Mouse (Mus musculus): ENCODE data around the gene Emp3. TPM values are rescaled to one million over a fixed set of nuclear protein-coding genes. Genes with fewer than 3 reads are reported as not detected.
"Not testable (repeated sequence)": the region's sequence is repeated elsewhere in the genome, so short reads cannot be mapped to it uniquely, and the experiment has no call there.

Emp3 gene
- total and polyA plus RNA-seq, 2 experiments from 2014 or later, result 15.3 to 45.2 TPM

- Histone ChIP-seq H3K27me3 (ENCODE audit: insufficient read depth, low read length) (no peaks in the 10 kb centered on the region), H3K9me3 (ENCODE audit: low read length) (no peaks in the 10 kb centered on the region), H3K9ac (replicated peaks; ENCODE audit: low read length) (no peak overlapping the region), H3K27ac (no peak overlapping the region), H3K4me2 (ENCODE audit: low read depth, low read length) (no peak overlapping the region), H3K4me3 (ENCODE audit: low read length) (no peak overlapping the region), H3K36me3 (ENCODE audit: insufficient read depth, low read length) (no peaks in the 10 kb centered on the region), H3K4me1 (ENCODE audit: insufficient read depth, low read length) (peaks cover 4% of the 10 kb centered on the region; the same call in 1 of the 2 replicates)
- ATAC-seq (no peak), DNase-seq (ENCODE audit: low spot score) (no peak)
- no peak for TF ChIP-seq CTCF (IDR thresholded peaks at IDR 0.05; ENCODE audit: low read depth)
- 81% methylated on average over 10 of the region's 12 CpGs for WGBS
These were observed 18.7 kb downstream of the Emp3 start for GRCm38 (mm10) chr7:45902481-45903002.

- Histone ChIP-seq H3K27ac (no peak overlapping the region), H3K9ac (replicated peaks; ENCODE audit: low read length) (no peak overlapping the region), H3K4me3 (ENCODE audit: low read length) (no peak overlapping the region), H3K9me3 (ENCODE audit: low read length) (no peaks in the 10 kb centered on the region), H3K36me3 (ENCODE audit: insufficient read depth, low read length) (no peaks in the 10 kb centered on the region), H3K4me2 (ENCODE audit: low read depth, low read length) (no peak overlapping the region), H3K4me1 (ENCODE audit: insufficient read depth, low read length) (peaks cover 8% of the 10 kb centered on the region; the same call in 1 of the 2 replicates), H3K27me3 (ENCODE audit: insufficient read depth, low read length) (no peaks in the 10 kb centered on the region)
- ATAC-seq (no peak), DNase-seq (ENCODE audit: low spot score) (peak; percentile 10)
- WGBS, result 54% methylated on average over 5 of the region's 5 CpGs
- no peak for TF ChIP-seq CTCF (IDR thresholded peaks at IDR 0.05; ENCODE audit: low read depth)
These were observed 19.6 kb downstream of the Emp3 start for GRCm38 (mm10) chr7:45901562-45901961.

- 52% methylated on average over 4 of the region's 4 CpGs for WGBS
- not testable (repeated sequence) for H3K9ac ChIP-seq (replicated peaks; ENCODE audit: low read length); H3K4me1 ChIP-seq (ENCODE audit: insufficient read depth, low read length); H3K36me3 ChIP-seq (ENCODE audit: insufficient read depth, low read length); H3K27me3 ChIP-seq (ENCODE audit: insufficient read depth, low read length); H3K9me3 ChIP-seq (ENCODE audit: low read length); H3K4me3 ChIP-seq (ENCODE audit: low read length); ATAC-seq
- peak; percentile 56 for DNase-seq (ENCODE audit: low spot score)
- Histone ChIP-seq H3K4me2 (ENCODE audit: low read depth, low read length) (peak overlapping the region; percentile 92), H3K27ac (peak overlapping the region; percentile 82; the same call in 1 of the 2 replicates)
- TF ChIP-seq CTCF (IDR thresholded peaks at IDR 0.05; ENCODE audit: low read depth), result peak; percentile 49
These were observed 23.1 kb downstream of the Emp3 start for GRCm38 (mm10) chr7:45898125-45898524.

- H3K4me2 ChIP-seq (ENCODE audit: low read depth, low read length), result peak overlapping the region; percentile 92
- WGBS, result under 1% methylated on average over 19 of the region's 19 CpGs
- H3K27me3 ChIP-seq (ENCODE audit: insufficient read depth, low read length), result no peaks in the 10 kb centered on the region
- H3K9ac ChIP-seq (replicated peaks; ENCODE audit: low read length), result peak overlapping the region; percentile 63
- H3K36me3 ChIP-seq (ENCODE audit: insufficient read depth, low read length), result no peaks in the 10 kb centered on the region
- no peaks in the 10 kb centered on the region for H3K9me3 ChIP-seq (ENCODE audit: low read length)
- 0 out of 2 replicates have a peak, but pooled peaks have one; percentile 15 for TF ChIP-seq CTCF (IDR thresholded peaks at IDR 0.05; ENCODE audit: low read depth)
- H3K4me1 ChIP-seq (ENCODE audit: insufficient read depth, low read length), result peaks cover 8% of the 10 kb centered on the region; the same call in 1 of the 2 replicates
- peak; percentile 57 for DNase-seq (ENCODE audit: low spot score)
- H3K27ac ChIP-seq, result peak overlapping the region; percentile 82
- peak overlapping the region; percentile 50 for H3K4me3 ChIP-seq (ENCODE audit: low read length)
- ATAC-seq, result peak; percentile 67
These were observed 23.9 kb downstream of the Emp3 start for GRCm38 (mm10) chr7:45897258-45897757.

- H3K36me3 ChIP-seq (ENCODE audit: insufficient read depth, low read length), result no peaks in the 10 kb centered on the region
- ATAC-seq (peak; percentile 94), DNase-seq (ENCODE audit: low spot score) (peak; percentile 100)
- TF ChIP-seq CTCF (IDR thresholded peaks at IDR 0.05; ENCODE audit: low read depth), result no peak
- 1% methylated on average over 39 of the region's 40 CpGs for WGBS
- H3K27ac ChIP-seq, result peak within 1 kb of the TSS; percentile 82
- peak within 1 kb of the TSS; percentile 63 for H3K9ac ChIP-seq (replicated peaks; ENCODE audit: low read length)
- H3K27me3 ChIP-seq (ENCODE audit: insufficient read depth, low read length), result no peaks in the 10 kb centered on the region
- peak within 1 kb of the TSS; percentile 92 for H3K4me2 ChIP-seq (ENCODE audit: low read depth, low read length)
- no peaks in the 10 kb centered on the region for H3K9me3 ChIP-seq (ENCODE audit: low read length)
- H3K4me1 ChIP-seq (ENCODE audit: insufficient read depth, low read length), result peaks cover 8% of the 10 kb centered on the region; the same call in 1 of the 2 replicates
- peak within 1 kb of the TSS; percentile 50 for H3K4me3 ChIP-seq (ENCODE audit: low read length)
These were observed 24.5 kb downstream of the Emp3 start, which contains the start of the genes Syngr4 and Tmem143 for GRCm38 (mm10) chr7:45896517-45897257. Gene Syngr4, minus strand, starts transcription at chr7:45896714. Gene Tmem143, plus strand, starts transcription at chr7:45896941.

- Histone ChIP-seq H3K4me1 (ENCODE audit: insufficient read depth, low read length) (peaks cover 8% of the 10 kb centered on the region; the same call in 1 of the 2 replicates), H3K27ac (no peak overlapping the region), H3K9ac (replicated peaks; ENCODE audit: low read length) (no peak overlapping the region), H3K4me3 (ENCODE audit: low read length) (peak overlapping the region; percentile 50), H3K9me3 (ENCODE audit: low read length) (no peaks in the 10 kb centered on the region), H3K36me3 (ENCODE audit: insufficient read depth, low read length) (no peaks in the 10 kb centered on the region), H3K27me3 (ENCODE audit: insufficient read depth, low read length) (no peaks in the 10 kb centered on the region), H3K4me2 (ENCODE audit: low read depth, low read length) (peak overlapping the region; percentile 92)
- no peak for DNase-seq (ENCODE audit: low spot score)
- peak; percentile 2; the same call in 1 of the 2 replicates for ATAC-seq
- TF ChIP-seq CTCF (IDR thresholded peaks at IDR 0.05; ENCODE audit: low read depth), result no peak
- WGBS, result 73% methylated on average over 6 of the region's 6 CpGs
These were observed 25.2 kb downstream of the Emp3 start for GRCm38 (mm10) chr7:45895931-45896516.
